Mouse (Mus musculus): Measurements from ENCODE around the gene Terb1.
A peak's percentile ranks its signal among the peaks of the same experiment; 100 is the strongest.

The Terb1 gene

DNA sequence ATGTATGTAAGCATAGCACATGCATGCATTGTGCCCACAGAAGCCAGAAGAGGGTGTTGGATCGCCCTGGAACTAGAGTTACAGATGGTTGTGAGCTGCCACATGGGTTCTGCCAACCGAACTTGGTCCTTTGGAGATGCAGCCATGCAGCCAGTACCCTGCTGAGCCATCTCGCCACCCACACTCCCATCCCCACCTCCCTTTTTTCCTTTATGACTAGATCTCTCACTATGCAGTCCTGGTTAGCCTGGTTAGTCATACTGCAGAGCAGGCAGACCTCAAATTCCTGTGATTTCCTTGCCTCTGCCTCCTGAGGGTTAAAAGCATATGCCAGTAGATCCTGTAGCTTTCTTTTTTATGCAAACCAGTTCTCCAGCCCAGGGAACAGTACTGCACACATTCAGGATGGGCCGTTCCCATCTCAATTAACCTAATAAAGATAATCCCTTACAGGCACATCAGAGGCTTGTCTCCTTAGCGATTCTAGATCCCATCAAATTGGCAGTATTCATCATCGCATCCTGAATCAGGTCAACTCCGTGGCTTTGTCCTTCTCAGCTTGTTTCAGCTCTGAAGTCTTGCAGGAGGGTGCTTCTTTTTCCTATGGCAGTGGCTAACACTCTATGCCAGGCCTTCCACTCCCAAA is 99.0 kb downstream of the Terb1 start:
- DNase-seq, result no peak

DNA sequence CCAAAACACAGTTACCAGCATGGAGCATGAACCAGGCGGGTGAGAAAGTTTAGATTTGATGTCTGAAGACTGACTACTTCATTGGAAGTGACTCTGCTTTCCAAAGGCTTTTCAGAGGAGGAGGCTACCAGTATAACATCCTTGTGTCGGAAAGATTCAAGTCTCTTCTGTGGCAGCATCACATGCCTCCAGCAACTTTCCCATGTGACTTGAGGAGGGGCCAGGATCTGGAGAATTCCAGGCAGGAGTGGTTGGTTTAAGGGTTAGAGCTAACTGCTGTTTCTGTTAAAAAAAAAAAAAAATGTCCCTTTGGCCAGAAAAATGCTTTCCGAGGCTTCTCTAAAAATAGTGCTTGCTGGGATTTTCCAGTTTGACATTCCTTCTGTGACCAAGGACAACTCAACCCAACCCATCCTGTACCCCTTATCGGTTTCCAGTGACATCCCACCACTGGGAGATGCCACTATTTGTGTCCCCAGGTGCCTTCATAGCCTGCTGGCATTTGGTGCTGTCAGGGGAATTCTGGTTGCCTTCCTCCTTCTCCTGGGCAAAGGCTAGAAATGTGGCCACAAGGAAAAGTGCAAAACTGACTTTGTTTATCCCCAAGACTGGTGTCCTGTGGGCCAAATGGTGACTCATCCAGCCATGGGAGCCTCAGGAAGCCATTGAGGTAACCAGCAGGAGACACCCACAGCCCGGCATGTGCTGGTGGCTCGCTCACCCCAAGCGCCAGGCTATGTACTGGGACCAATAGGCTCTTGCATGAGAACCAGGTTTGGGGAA is 101.2 kb downstream of the Terb1 start:
- DNase-seq, result no peak

GRCm38 (mm10) chr8:104406340-104407128 is 103.2 kb downstream of the Terb1 start:
- no peak for DNase-seq

GRCm38 (mm10) chr8:104405430-104406187 is 104.1 kb downstream of the Terb1 start:
- peak; percentile 34 to 51 for DNase-seq

DNA sequence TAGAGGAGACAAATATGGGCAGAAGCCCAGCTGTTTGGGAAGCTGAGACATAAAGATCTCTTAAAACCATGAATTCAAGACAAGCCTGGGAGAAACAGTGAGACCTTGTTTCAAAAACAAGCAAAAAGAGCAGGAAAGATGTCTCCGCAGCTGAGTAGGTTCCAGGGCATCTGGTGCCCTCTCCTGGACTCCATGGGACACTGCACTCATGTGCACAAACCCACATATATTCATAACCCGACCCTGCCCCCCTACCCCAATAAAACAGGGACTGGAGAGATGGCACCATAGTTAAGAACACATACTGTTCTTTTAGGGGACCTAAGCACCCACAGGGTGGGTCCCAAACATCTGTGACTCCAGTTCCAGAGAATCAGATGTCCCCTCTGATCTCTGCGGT is 106.1 kb downstream of the Terb1 start:
- DNase-seq, result no peak

All from cerebellum, postnatal 10 days (tissue).